Mouse (Mus musculus): ENCODE results near the gene Rab3il1.
A peak's percentile ranks its signal among the peaks of the same experiment; 100 is the strongest.

The Rab3il1 gene

GRCm38 (mm10) chr19:10064173-10065012 lies 62.9 kb downstream of the Rab3il1 start:
- no peak for DNase-seq

DNA sequence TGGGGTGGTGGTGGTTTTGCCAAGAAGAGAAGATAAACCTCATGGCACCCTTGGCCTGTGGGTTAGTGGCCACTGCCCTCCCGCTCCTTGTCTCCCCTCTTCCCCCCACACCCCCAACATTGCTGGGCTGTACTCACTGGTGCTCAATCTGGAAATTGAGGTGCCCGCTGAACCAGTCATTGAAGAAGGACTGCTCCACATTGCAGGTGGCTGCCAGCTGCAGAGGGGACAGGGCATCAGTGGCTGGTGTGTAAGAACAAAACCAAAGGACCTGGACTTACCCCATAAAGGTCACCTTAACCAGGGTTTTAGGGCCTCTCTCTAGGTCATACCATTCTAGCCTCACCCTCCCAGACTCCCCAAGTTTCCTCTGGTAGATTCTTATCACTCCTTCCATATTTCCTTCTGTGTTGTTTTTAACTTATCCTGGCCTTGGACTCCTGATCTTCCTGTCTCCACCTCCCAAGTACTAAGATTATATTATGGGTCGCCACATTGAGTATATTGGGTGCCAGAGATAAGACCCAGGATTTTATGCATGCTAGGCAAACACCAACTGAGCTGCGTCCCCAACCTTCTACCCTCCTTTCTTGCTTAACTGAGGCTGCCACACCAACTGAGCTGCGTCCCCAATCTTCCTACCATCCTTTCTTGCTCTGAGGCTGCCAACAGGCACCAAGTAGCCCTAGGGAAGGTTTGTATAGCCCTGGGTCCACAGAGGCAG lies 64.2 kb downstream of the Rab3il1 start:
- no peak for DNase-seq

DNA sequence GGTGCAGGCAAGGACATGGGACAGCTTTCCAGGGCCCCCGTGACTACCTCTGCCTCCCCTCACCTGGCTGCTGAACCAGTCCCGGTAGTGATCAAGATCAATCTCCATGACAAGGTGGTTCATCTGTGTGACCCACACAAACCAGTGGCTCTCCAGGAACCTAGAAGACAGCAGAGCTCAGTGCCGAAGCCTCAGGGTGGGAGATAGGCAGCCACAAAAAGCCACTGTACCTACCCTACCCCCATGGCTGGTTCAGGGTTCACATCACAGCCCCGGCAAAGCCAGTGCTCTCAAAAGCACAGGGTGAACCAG lies 64.7 kb downstream of the Rab3il1 start:
- DNase-seq = no peak

- no peak for DNase-seq
Measured at GRCm38 (mm10) chr19:10066502-10066901, 65.0 kb downstream of the Rab3il1 start.

- peak; percentile 47 for DNase-seq
Measured at GRCm38 (mm10) chr19:10067701-10068100, 66.2 kb downstream of the Rab3il1 start.

GRCm38 (mm10) chr19:10070186-10070980 lies 68.9 kb downstream of the Rab3il1 start:
- no peak for DNase-seq

DNA sequence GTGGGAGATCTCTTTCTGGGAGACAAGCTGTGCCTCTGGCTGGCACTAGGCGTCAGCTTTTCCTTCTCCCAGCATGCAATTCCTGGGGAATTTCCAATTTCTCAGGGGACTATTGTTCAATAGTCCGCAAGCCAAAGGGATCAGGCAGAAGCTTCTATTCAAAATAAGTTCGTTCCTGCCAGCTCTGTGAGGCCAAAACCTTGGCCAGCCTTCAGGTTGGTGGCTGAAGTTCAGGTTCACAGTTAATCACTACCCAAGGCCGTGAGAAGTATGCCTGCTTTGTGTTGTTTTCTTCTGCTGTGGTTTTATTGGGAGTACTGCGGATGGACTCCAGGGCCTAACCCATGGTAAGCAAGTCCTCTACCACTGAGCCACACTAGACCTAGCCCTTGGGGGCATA lies 69.7 kb downstream of the Rab3il1 start:
- no peak for DNase-seq

DNA sequence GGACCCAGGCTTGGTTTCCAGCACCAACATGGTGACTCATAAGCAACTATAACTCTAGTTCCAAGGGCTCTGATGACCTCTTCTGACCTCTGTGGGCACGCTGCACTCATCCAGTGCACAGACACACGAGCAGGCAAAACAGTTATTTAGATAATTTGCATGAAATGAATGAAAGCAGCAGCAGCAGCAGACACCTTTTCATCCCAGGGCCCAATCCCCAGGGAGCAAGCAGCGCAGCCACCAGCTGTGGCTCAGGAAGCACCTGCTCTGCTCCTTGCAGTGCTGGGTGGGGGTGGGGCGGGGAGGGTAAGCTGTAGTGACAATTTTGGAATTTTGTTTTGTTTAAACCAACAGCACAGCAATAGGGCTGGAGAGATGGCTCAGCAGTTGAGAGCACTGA lies 70.4 kb downstream of the Rab3il1 start:
- no peak for DNase-seq

DNA sequence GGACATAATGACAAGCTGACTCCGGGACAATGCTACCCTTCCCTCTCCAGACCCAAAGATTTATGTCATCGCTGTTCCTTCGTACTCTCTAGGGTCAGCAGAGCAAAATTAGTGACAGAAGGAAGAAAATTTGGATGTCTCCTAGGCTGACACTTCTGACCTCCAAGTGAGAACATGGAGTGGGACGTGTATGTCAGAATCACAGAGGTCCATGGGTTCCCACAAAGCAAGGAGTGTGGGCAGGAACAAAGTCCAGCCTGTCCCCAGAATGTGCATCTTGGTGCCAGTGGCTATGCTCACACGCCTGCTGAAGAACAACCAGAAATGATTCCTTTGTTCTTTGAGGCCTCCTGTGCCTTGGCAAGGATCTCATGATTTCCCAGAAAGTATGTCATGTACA lies 71.7 kb downstream of the Rab3il1 start:
- no peak for DNase-seq

GRCm38 (mm10) chr19:10078392-10078791 lies 76.9 kb downstream of the Rab3il1 start:
- DNase-seq = no peak

- DNase-seq = no peak
Measured at GRCm38 (mm10) chr19:10080384-10080783, 78.9 kb downstream of the Rab3il1 start.

DNA sequence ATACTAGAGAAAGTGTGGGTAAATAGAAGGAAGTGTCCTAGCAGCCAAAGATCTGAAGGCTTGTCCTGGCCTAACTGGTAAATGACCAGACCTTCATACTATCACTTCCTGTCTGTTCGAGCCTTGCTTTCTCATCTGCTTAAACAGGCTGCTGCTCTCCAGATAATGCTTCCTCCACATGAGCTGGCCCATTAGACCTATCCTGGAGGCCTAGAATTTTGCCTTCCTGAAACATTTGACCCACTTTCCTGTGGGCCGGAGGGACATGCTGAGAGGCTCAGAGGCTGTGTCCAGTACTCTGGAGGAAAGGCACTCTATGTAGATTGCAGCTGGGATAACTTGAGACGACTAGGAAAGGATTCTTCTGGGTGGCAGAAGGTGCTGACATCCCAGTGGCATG lies 80.6 kb downstream of the Rab3il1 start:
- DNase-seq = no peak

DNA sequence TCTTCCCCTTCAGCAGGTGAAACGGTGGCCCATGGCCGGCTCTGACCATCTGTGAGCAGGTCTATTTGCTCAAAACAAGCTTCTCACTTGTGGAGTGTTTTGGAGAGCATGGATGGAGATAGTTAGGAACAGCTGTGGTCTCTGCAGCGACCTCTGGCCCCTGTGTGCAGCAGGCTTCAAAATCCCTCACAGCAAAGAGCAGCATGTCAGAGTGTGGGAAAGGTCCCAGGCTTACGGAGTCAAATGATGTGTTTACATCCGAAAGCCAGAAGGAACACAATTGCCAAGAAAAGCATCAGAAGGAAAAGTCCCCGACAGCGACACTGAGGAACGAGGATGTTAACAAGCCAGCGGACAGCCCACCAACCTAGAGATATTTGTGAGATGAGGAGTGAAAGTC lies 84.0 kb downstream of the Rab3il1 start:
- DNase-seq = no peak

- DNase-seq = no peak
Measured at GRCm38 (mm10) chr19:10086976-10087375, 85.5 kb downstream of the Rab3il1 start.

All from right cerebral cortex, postnatal 4 days (tissue).